Mouse (Mus musculus): ENCODE results near the gene Hist1h2ag. TPM values are rescaled to one million over a fixed set of nuclear protein-coding genes. Genes with fewer than 3 reads are reported as not detected.
"Not testable (repeated sequence)": the region's sequence is repeated elsewhere in the genome, so short reads cannot be mapped to it uniquely, and the experiment has no call there.

The Hist1h2ag gene
- polyA plus RNA-seq, 1 experiment from 2014 or later: 1.8 TPM

DNA sequence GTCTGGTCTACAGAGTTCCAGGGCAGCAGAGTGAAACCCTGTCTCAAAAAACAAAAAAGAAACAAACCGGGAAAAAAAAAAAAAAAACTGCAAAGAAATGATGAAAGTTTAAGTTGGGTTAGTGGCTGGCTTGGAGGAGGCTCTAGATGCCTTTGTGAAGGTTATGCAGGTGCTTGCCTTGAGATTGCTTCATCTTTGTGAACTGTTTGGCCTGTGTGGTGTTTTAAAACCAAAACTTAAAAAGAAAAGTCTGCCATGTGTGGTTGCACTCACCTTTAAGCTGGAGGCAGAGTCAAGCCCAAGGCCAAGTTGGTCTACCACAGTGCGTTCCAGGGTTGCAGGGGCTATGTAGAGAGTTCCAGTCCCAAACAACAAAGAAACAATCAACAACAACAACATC, 6.3 kb upstream of the Hist1h2ag start:
- Histone ChIP-seq H3K27me3 (ENCODE audit: control insufficient read depth, insufficient read depth, low read depth, low read length) (no peaks in the 10 kb centered on the region), H3K27ac (ENCODE audit: low read length) (no peak overlapping the region), H3K9me3 (replicated peaks; ENCODE audit: control insufficient read depth, low read length, poor library complexity, severe bottlenecking) (no peaks in the 10 kb centered on the region), H3K4me1 (ENCODE audit: control insufficient read depth, insufficient read depth, low read length) (peaks cover 3% of the 10 kb centered on the region), H3K4me3 (ENCODE audit: low read depth, low read length) (no peak overlapping the region), H3K4me2 (ENCODE audit: low read length) (no peak overlapping the region), H3K9ac (ENCODE audit: low read depth, low read length) (no peak overlapping the region), H3K36me3 (ENCODE audit: control insufficient read depth, insufficient read depth, low read length) (no peaks in the 10 kb centered on the region)
- 89% methylated on average over 2 of the region's 2 CpGs for WGBS
- no peak for ATAC-seq

DNA sequence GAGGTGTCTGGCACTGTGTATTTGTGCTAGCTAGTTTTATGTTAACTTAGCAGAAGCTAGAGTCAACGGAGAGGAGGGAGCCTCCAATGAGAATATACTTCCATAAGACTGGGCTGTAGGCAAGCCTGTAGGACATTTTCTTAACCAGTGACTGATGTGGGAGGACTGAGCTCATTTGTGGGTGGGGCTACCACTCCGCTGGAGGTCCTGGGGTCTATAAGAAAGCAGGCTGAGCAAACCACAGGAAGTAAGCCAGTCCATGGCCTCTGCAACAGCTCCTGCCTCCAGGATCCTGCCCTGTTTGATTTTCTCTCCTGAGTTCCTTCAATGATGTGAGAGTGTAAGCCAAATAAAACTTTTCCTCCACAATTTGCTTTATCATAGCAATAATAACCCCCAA, 2.6 kb upstream of the Hist1h2ag start:
- Histone ChIP-seq H3K36me3 (ENCODE audit: control insufficient read depth, insufficient read depth, low read length) (no peaks in the 10 kb centered on the region), H3K4me2 (ENCODE audit: low read length) (no peak overlapping the region)
- WGBS: 63% methylated on average over 2 of the region's 2 CpGs

DNA sequence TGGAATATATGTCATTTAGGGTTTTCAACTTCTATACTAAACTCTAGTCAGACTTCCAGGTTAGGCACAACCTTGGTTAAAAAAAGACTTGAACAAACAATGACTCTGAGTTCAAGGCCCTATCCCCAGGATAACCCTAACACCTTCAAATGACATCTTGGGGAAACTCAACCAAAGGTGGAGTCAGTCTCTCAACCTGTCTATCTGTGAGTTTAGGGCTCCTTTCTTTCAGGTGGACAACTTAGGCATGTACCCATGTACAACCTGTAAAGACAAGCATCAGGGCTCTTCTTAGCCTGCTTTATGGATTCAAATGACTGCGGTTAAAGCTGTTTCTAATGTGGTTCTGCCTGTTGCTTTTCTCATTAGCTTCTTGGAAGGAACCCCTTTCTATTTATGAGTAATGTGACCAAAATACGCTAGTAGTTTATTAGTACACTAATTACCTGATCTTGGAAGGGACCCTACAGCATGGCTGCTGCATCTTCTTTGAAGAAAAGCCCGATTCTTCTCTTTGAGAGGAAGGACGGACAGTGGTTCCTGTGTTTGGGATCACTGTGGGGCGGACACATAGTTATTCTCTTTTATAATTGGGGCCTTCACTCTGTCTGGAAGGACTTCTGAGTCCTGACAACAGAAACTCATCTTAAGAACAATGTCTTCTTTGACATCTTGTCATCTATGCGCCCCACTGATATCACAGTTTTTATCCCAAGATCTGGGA, 1.9 kb upstream of the Hist1h2ag start:
- Histone ChIP-seq H3K36me3 (ENCODE audit: control insufficient read depth, insufficient read depth, low read length) (no peaks in the 10 kb centered on the region), H3K4me3 (ENCODE audit: low read depth, low read length) (no peak overlapping the region), H3K27me3 (ENCODE audit: control insufficient read depth, insufficient read depth, low read depth, low read length) (no peaks in the 10 kb centered on the region), H3K9me3 (replicated peaks; ENCODE audit: control insufficient read depth, low read length, poor library complexity, severe bottlenecking) (no peaks in the 10 kb centered on the region), H3K4me2 (ENCODE audit: low read length) (no peak overlapping the region; the same call in 1 of the 2 replicates), H3K4me1 (ENCODE audit: control insufficient read depth, insufficient read depth, low read length) (peaks cover 27% of the 10 kb centered on the region), H3K27ac (ENCODE audit: low read length) (no peak overlapping the region), H3K9ac (ENCODE audit: low read depth, low read length) (no peak overlapping the region)
- ATAC-seq: no peak
- WGBS: 89% methylated on average over 6 of the region's 6 CpGs

More for the DNA sequence above, 2.6 kb upstream of the Hist1h2ag start:
- no peak for ATAC-seq
- Histone ChIP-seq H3K9ac (ENCODE audit: low read depth, low read length) (no peak overlapping the region), H3K27me3 (ENCODE audit: control insufficient read depth, insufficient read depth, low read depth, low read length) (no peaks in the 10 kb centered on the region), H3K4me3 (ENCODE audit: low read depth, low read length) (no peak overlapping the region), H3K27ac (ENCODE audit: low read length) (no peak overlapping the region), H3K9me3 (replicated peaks; ENCODE audit: control insufficient read depth, low read length, poor library complexity, severe bottlenecking) (no peaks in the 10 kb centered on the region), H3K4me1 (ENCODE audit: control insufficient read depth, insufficient read depth, low read length) (peaks cover 22% of the 10 kb centered on the region)

DNA sequence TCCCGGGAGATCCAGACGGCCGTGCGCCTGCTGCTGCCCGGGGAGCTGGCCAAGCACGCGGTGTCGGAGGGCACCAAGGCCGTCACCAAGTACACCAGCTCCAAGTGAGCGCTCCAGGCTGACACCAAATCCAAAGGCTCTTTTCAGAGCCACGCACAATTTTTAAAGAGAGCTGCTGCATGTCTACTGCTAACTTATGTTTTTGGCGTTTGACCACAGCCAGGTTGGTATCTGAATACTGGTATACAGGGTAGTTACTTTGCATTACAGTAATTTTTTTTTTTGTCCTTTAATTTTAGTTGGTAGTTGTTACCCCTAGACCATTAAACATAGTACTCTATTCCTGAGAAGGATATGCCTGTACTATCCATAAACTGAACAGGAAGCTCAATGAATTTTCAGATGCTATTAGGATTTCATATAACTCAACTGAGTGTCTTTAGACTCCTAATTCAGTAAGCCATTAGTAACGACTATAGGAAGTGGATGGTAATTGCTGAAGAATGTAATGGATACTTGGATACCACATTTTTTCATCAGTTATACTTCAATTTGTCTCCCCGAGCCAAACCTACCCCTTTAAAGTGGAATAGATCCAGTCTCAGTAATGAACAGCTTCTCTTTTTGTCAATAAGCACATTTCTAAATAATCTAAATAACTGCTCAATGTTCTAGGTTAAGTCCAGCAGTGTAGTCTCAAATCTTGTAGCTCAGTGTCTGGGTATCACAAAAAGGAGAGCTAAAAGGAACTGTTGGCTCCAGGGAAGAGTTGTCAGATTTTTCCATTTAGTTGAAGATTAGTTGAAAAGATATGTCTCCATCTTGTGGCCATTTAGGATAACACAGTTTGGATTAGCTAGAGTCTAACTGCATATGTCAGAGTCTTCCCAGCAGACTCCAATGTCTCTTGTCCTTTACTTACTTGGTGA, 1.0 kb upstream of the Hist1h2ag start:
- H3K4me2 ChIP-seq (ENCODE audit: low read length): peak overlapping the region; percentile 69
- H3K27me3 ChIP-seq (ENCODE audit: control insufficient read depth, insufficient read depth, low read depth, low read length): no peaks in the 10 kb centered on the region
- peak overlapping the region; percentile 67; the same call in 1 of the 2 replicates for H3K27ac ChIP-seq (ENCODE audit: low read length)
- WGBS: 2% methylated on average over 10 of the region's 14 CpGs
- H3K4me3 ChIP-seq (ENCODE audit: low read depth, low read length): peak overlapping the region; percentile 36
- peaks cover 27% of the 10 kb centered on the region for H3K4me1 ChIP-seq (ENCODE audit: control insufficient read depth, insufficient read depth, low read length)
- peak; percentile 44 for ATAC-seq
- no peaks in the 10 kb centered on the region for H3K36me3 ChIP-seq (ENCODE audit: control insufficient read depth, insufficient read depth, low read length)
- H3K9me3 ChIP-seq (replicated peaks; ENCODE audit: control insufficient read depth, low read length, poor library complexity, severe bottlenecking): no peaks in the 10 kb centered on the region
- H3K9ac ChIP-seq (ENCODE audit: low read depth, low read length): peak overlapping the region; percentile 55; the same call in 1 of the 2 replicates

DNA sequence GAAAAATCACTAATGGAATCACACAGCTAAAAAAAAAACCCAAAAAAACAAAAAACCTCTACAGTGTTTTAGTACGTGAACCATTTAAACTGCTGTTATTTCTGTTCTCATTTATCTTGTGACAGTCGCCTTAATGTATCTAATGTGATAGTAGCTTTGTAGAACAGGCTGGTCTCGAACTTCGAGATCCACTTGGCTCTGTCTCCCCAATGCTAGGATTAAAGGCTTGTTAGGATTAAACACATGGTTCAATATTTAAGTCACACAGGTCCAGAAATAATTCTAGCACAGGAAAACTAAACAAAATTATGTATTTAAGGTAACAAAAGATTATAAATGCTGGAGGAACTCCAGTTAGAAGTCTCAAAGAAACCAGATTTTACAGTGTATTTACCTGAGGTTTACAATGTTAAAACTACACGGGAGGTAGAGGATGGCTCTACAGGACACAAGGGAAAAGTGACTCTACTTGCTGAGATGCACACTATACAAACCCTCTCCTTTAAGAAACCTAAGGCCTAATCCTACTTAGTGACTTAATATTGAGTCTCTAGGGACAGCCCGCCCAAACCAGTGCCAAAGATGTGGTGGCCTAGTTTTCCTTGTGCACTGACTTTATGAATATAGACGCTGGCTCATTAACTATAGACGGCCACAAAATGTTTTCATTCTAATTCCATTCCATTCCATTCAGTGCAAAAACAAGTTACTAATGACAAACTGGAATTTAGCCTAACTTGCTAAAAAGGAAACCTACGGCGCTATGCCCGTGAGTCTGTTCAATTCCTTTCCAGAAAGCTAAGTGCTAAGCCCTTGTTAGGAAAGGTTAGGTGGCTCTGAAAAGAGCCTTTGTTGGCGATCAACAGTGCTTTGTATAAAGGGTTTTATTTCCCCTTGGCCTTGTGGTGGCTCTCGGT, 835 bp downstream of the Hist1h2ag start:
- ATAC-seq: no peak
- 2% methylated on average over 13 of the region's 13 CpGs for WGBS

DNA sequence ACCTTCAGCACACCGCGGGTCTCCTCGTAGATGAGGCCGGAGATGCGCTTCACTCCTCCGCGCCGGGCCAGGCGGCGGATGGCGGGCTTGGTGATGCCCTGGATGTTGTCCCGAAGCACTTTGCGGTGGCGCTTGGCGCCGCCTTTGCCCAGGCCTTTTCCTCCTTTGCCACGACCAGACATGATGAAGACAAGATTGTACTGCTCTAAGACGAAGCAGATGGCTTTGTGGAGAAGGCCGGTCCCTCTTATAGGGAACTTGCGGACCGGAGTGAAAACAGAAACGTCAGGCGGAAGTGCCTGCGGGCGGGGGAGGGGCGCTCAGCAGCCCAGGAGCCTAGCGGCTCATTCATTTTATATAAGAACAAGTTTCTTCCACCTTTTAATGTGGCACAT, 1.6 kb downstream of the Hist1h2ag start, which contains the start of gene Hist1h4i:
Gene Hist1h4i, minus strand, starts transcription at position 221 of the 395 bp plus-strand sequence.
- ATAC-seq: peak; percentile 39
- peak within 1 kb of the TSS; percentile 46; the same call in 1 of the 2 replicates for H3K9ac ChIP-seq (ENCODE audit: low read depth, low read length)
- not testable (repeated sequence) for H3K9me3 ChIP-seq (replicated peaks; ENCODE audit: control insufficient read depth, low read length, poor library complexity, severe bottlenecking); H3K27me3 ChIP-seq (ENCODE audit: control insufficient read depth, insufficient read depth, low read depth, low read length); H3K36me3 ChIP-seq (ENCODE audit: control insufficient read depth, insufficient read depth, low read length)
- peaks cover 33% of the 10 kb centered on the region for H3K4me1 ChIP-seq (ENCODE audit: control insufficient read depth, insufficient read depth, low read length)
- H3K4me2 ChIP-seq (ENCODE audit: low read length): peak within 1 kb of the TSS; percentile 89
- H3K27ac ChIP-seq (ENCODE audit: low read length): peak within 1 kb of the TSS; percentile 72
- peak within 1 kb of the TSS; percentile 42 for H3K4me3 ChIP-seq (ENCODE audit: low read depth, low read length)
- under 1% methylated on average over 22 of the region's 27 CpGs for WGBS

More for the DNA sequence above, 835 bp downstream of the Hist1h2ag start:
- Histone ChIP-seq H3K27me3 (ENCODE audit: control insufficient read depth, insufficient read depth, low read depth, low read length) (no peaks in the 10 kb centered on the region), H3K9me3 (replicated peaks; ENCODE audit: control insufficient read depth, low read length, poor library complexity, severe bottlenecking) (no peaks in the 10 kb centered on the region), H3K4me3 (ENCODE audit: low read depth, low read length) (peak overlapping the region; percentile 34), H3K36me3 (ENCODE audit: control insufficient read depth, insufficient read depth, low read length) (no peaks in the 10 kb centered on the region), H3K4me2 (ENCODE audit: low read length) (peak overlapping the region; percentile 78), H3K27ac (ENCODE audit: low read length) (peak overlapping the region; percentile 73), H3K9ac (ENCODE audit: low read depth, low read length) (peak overlapping the region; percentile 36; the same call in 1 of the 2 replicates), H3K4me1 (ENCODE audit: control insufficient read depth, insufficient read depth, low read length) (peaks cover 27% of the 10 kb centered on the region)

DNA sequence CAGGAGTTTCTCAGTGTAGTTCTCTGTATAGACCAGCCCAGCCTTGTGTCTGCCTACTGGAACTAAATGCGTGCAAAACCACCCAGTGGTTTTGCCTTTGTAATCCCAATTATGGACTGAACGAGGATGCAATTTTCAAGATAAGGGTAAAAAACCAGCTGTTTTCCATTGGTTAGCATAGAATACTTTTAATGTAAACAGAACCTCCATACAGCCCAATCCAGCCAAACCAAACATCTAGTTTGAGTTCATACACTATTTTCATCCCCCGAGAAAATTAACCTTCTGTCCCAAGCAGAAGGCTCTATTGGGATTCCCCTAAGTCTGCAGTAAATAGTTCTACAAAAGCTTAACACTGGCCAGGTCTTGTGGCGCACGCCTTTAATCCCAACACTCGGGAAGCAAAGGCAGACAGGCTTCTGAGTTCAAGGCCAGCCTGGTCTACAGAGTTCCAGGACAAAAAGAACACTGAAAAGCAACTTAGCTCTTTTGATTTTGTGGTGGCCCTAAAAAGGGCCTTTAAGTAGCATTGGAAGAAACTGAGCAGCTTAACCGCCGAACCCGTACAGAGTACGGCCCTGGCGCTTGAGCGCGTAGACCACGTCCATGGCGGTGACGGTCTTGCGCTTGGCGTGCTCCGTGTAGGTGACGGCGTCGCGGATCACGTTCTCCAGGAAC, 2.1 kb downstream of the Hist1h2ag start:
- H3K4me2 ChIP-seq (ENCODE audit: low read length): peak overlapping the region; percentile 89
- H3K9me3 ChIP-seq (replicated peaks; ENCODE audit: control insufficient read depth, low read length, poor library complexity, severe bottlenecking): no peaks in the 10 kb centered on the region
- no peak for ATAC-seq
- peak overlapping the region; percentile 72 for H3K27ac ChIP-seq (ENCODE audit: low read length)
- no peaks in the 10 kb centered on the region for H3K27me3 ChIP-seq (ENCODE audit: control insufficient read depth, insufficient read depth, low read depth, low read length)
- WGBS: 2% methylated on average over 19 of the region's 24 CpGs
- H3K36me3 ChIP-seq (ENCODE audit: control insufficient read depth, insufficient read depth, low read length): no peaks in the 10 kb centered on the region
- peaks cover 34% of the 10 kb centered on the region for H3K4me1 ChIP-seq (ENCODE audit: control insufficient read depth, insufficient read depth, low read length)
- peak overlapping the region; percentile 46; the same call in 1 of the 2 replicates for H3K9ac ChIP-seq (ENCODE audit: low read depth, low read length)
- peak overlapping the region; percentile 42 for H3K4me3 ChIP-seq (ENCODE audit: low read depth, low read length)

DNA sequence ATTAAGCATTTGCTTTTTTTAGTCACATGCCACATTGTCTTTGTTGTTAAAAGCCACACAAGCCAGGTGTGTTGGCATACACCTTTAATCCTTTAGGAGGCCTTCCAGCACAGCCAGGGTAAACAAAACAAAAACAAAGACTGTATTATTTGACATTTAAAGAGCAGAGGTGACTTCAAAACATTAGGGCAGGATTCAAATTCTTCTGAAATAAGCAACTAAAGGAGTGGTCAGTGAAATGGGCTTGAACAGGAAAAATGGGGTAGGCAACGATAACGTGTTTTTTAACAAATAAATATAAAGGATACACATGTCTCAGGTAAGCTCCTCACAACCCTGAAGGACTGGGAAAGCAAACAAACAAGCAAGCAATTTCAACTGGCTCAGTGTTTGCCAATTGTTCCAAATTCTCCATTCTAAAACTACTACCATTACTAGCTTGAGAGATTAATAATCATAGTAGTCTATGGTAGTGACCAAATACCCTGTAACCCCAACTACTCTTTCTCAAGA, 2.7 kb downstream of the Hist1h2ag start:
- Histone ChIP-seq H3K9me3 (replicated peaks; ENCODE audit: control insufficient read depth, low read length, poor library complexity, severe bottlenecking) (no peaks in the 10 kb centered on the region), H3K4me2 (ENCODE audit: low read length) (peak overlapping the region; percentile 89), H3K9ac (ENCODE audit: low read depth, low read length) (no peak overlapping the region), H3K27ac (ENCODE audit: low read length) (no peak overlapping the region), H3K4me3 (ENCODE audit: low read depth, low read length) (no peak overlapping the region; the same call in 1 of the 2 replicates), H3K36me3 (ENCODE audit: control insufficient read depth, insufficient read depth, low read length) (no peaks in the 10 kb centered on the region), H3K4me1 (ENCODE audit: control insufficient read depth, insufficient read depth, low read length) (peaks cover 35% of the 10 kb centered on the region), H3K27me3 (ENCODE audit: control insufficient read depth, insufficient read depth, low read depth, low read length) (no peaks in the 10 kb centered on the region)
- WGBS: 10% methylated on average over 2 of the region's 2 CpGs
- no peak for ATAC-seq

All from midbrain, embryonic 16.5 days (tissue).